Mouse (Mus musculus): Measurements from ENCODE around the gene 1700016K19Rik. TPM values are rescaled to one million over a fixed set of nuclear protein-coding genes. Genes with fewer than 3 reads are reported as not detected.

The 1700016K19Rik gene
- polyA plus RNA-seq (2015; fragmentation: Nextera tagmentation; extraction: Ambion mirVana), result 0.22 and 0.64 TPM in 2 replicates

DNA sequence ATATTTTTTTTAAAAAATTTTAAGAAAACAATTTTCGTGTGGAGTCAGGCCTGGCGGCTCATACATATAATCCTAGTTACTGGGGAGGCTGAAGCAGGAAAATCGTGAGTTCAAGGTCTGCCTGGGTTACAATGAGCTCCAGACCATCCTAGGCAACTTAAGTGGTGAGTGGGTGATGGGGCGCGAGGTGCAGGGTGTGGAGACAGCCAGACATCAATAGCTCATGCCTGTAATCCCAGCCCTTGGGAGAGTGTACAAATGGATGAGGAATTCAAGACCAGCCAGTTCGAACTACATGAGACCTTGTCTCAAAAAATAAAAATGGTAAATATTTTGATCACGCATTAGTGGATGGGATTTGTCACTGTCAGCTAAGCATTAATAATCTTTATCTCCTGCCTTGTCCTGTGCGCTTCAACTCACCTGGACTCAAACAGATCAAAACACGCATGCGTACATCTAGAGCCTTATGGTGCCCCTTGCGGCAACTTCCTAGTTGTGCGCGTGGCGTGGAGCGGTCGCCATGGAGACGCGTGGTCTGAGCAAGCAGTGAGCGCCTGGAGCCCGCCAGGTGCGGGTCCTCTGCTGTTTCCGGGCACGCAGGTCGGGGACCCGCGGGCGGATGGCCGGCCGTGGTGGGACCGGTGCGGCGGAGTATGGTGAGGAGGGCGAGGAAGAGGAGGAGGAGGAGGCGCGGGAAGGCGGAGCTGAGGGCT, at the start of gene 1700016K19Rik:
Gene 1700016K19Rik, plus strand, starts transcription at position 473 of the 716 bp plus-strand sequence.
- Histone ChIP-seq H3K36me3 (no peaks in the 10 kb centered on the region), H3K4me1 (peaks cover 7% of the 10 kb centered on the region; the same call in 1 of the 2 replicates), H3K4me3 (peak within 1 kb of the TSS; percentile 55), H3K9me3 (no peaks in the 10 kb centered on the region), H3K4me2 (replicated peaks) (peak within 1 kb of the TSS; percentile 79), H3K27me3 (peaks cover 21% of the 10 kb centered on the region), H3K27ac (no peak within 1 kb of the TSS), H3K9ac (peak within 1 kb of the TSS; percentile 48)
- peak; percentile 77; the same call in 1 of the 2 replicates for ATAC-seq (ENCODE audit: low FRiP score, low read depth)
- WGBS, result 12% methylated on average over 36 of the region's 36 CpGs

DNA sequence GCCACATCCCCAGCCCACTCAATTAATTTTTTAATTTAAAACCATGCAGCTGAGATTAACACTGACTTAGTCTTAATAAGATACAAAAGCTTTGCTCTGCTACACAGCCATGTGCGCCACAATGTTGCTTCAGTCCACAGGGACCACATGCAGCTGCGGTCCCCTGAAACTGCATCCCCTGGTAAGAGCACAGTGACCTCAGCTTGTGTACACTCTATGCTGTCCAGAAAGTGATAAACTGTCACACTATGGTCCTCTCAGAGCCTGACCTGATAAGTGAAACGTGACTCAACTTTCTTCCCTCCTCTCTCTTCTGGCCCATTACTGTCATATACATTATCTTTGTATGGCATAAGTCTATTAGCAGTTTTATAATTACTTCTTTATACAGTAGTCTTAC, 49.3 kb upstream of the 1700016K19Rik start:
- Histone ChIP-seq H3K27me3 (no peaks in the 10 kb centered on the region), H3K4me2 (replicated peaks) (no peak overlapping the region), H3K9me3 (no peaks in the 10 kb centered on the region), H3K4me3 (no peak overlapping the region), H3K27ac (no peak overlapping the region), H3K36me3 (no peaks in the 10 kb centered on the region), H3K4me1 (peaks cover 21% of the 10 kb centered on the region), H3K9ac (no peak overlapping the region)
- ATAC-seq (ENCODE audit: low FRiP score, low read depth), result no peak
- WGBS, result 80% methylated on average over 3 of the region's 3 CpGs

DNA sequence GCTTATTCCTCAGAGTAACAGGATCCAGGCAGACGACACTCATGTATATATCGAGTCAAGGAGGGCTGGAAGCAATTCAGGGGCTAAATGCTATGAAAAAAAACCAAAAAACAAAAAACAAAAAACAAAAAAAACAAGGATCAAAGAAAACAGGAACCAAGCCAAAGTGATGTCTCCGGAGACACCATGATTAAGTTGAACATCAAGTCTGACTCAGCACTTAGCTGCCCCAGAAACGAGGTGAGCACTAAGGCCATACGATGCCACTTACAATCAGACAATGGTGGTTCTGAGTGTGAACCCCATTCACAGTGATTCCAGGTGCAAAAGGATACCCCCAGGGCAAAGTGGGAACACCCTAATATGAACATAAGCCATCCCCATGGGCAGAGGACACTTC, 47.8 kb upstream of the 1700016K19Rik start:
- H3K9me3 ChIP-seq, result no peaks in the 10 kb centered on the region
- H3K27ac ChIP-seq, result no peak overlapping the region
- peaks cover 9% of the 10 kb centered on the region for H3K4me1 ChIP-seq
- no peak overlapping the region for H3K9ac ChIP-seq
- no peak overlapping the region for H3K4me2 ChIP-seq (replicated peaks)
- 66% methylated on average over 5 of the region's 5 CpGs for WGBS
- H3K36me3 ChIP-seq, result no peaks in the 10 kb centered on the region
- H3K27me3 ChIP-seq, result no peaks in the 10 kb centered on the region
- no peak overlapping the region for H3K4me3 ChIP-seq
- no peak for ATAC-seq (ENCODE audit: low FRiP score, low read depth)

DNA sequence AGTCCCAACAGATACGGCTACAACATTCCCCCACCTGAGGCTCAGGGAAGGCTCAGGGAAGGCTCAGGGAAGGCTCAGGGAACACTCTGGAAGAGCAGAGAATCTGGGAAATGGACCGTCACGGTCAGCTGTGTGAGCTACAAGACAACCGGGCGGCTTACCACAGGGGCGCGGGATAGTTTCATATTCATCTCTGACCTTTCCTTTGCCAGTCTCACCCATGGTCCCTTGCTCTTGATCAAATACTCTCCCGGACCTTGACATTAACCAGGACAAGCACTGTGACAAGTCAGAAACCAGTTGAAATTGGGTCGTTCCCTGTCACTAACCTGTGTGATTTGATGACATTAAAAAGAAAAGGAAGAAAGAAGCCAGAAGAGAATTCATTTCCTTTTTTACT, 44.8 kb upstream of the 1700016K19Rik start:
- no peak overlapping the region for H3K4me2 ChIP-seq (replicated peaks)
- no peaks in the 10 kb centered on the region for H3K27me3 ChIP-seq
- H3K4me3 ChIP-seq, result no peak overlapping the region
- ATAC-seq (ENCODE audit: low FRiP score, low read depth), result no peak
- H3K9ac ChIP-seq, result no peak overlapping the region
- no peak overlapping the region for H3K27ac ChIP-seq
- peaks cover 5% of the 10 kb centered on the region for H3K4me1 ChIP-seq
- H3K9me3 ChIP-seq, result no peaks in the 10 kb centered on the region
- 92% methylated on average over 9 of the region's 9 CpGs for WGBS
- no peaks in the 10 kb centered on the region for H3K36me3 ChIP-seq

DNA sequence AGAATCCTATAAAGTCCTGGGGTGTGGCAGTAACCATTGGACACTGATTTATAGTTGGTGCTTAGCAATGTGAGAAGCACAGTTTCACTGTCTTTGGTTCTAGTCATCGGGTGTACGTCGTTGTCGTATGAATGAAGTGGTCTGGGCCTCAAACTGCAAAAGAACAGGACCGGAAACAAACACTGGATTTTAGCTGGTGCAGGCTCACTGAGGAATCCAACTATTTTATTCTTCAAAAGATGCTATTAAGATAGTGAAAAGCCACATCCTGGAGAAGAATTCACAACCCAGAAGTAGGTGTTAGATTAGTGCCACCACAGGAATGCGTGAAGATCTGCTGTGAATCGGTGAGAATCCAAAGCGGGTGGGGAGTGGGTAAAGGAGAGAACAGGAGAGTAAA, 43.1 kb upstream of the 1700016K19Rik start:
- no peak for ATAC-seq (ENCODE audit: low FRiP score, low read depth)
- Histone ChIP-seq H3K27ac (no peak overlapping the region), H3K4me3 (no peak overlapping the region), H3K36me3 (no peaks in the 10 kb centered on the region), H3K4me2 (replicated peaks) (no peak overlapping the region), H3K27me3 (no peaks in the 10 kb centered on the region), H3K9me3 (no peaks in the 10 kb centered on the region), H3K9ac (no peak overlapping the region), H3K4me1 (peaks cover 5% of the 10 kb centered on the region)
- 55% methylated on average over 8 of the region's 8 CpGs for WGBS

DNA sequence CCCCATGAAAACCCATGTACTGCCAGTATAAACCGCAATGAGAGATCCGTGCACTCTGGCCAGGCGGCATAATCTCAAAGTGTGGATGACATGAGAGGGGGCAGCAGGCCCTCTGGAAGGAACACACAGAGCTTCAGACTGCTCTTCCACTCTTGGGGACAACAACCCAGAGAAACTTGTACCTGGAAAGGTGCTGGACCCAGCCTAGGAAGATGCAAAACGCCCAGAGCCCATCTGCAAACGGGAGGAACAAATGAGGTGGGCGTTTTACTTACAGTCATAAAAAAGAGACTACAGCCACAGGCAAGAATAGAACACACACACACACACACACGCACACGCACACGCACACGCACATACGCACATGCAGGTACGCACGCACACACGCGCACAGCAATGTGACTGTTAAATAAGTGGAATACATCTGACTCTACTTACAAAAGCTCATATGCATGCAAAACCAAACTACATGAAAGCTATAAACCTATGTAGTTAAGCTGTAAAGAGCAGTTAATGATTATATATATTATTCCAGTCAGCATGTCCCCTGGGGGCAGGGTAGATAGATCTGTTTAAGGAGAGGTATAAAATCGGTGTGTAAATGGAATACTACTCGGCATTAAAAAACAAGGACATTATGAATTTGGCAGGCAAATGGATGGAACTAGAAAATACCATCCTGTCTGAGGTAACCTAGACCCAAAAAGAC, 42.4 kb upstream of the 1700016K19Rik start:
- WGBS, result 64% methylated on average over 17 of the region's 17 CpGs
- Histone ChIP-seq H3K9me3 (no peaks in the 10 kb centered on the region), H3K4me2 (replicated peaks) (no peak overlapping the region), H3K4me3 (no peak overlapping the region), H3K9ac (no peak overlapping the region), H3K4me1 (peaks cover 5% of the 10 kb centered on the region), H3K27me3 (no peaks in the 10 kb centered on the region), H3K27ac (no peak overlapping the region), H3K36me3 (no peaks in the 10 kb centered on the region)
- ATAC-seq (ENCODE audit: low FRiP score, low read depth), result no peak

DNA sequence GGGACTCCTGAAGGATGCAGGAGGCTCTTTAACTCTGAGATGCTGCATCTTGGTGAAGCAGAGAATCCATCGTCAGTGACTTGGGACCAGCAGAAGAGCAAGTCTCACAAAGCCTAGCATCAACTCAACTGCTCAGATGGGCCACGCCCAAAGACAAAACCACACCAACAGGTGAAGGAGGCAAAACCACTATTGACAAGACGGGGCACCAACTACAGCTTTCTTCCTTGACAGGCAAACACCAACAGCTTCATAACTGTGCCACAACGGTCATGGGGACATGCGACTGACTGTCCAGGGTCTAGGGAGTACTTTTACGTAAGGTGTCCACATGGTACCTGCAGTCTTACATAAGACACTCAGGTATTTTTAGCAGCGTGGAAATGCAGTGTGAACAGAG, 37.9 kb upstream of the 1700016K19Rik start:
- no peaks in the 10 kb centered on the region for H3K36me3 ChIP-seq
- no peaks in the 10 kb centered on the region for H3K9me3 ChIP-seq
- no peak overlapping the region for H3K27ac ChIP-seq
- peaks cover 25% of the 10 kb centered on the region for H3K4me1 ChIP-seq
- no peak for ATAC-seq (ENCODE audit: low FRiP score, low read depth)
- H3K4me3 ChIP-seq, result no peak overlapping the region
- H3K27me3 ChIP-seq, result peaks cover 19% of the 10 kb centered on the region
- H3K9ac ChIP-seq, result no peak overlapping the region
- WGBS, result 90% methylated on average over 7 of the region's 7 CpGs
- H3K4me2 ChIP-seq (replicated peaks), result no peak overlapping the region

DNA sequence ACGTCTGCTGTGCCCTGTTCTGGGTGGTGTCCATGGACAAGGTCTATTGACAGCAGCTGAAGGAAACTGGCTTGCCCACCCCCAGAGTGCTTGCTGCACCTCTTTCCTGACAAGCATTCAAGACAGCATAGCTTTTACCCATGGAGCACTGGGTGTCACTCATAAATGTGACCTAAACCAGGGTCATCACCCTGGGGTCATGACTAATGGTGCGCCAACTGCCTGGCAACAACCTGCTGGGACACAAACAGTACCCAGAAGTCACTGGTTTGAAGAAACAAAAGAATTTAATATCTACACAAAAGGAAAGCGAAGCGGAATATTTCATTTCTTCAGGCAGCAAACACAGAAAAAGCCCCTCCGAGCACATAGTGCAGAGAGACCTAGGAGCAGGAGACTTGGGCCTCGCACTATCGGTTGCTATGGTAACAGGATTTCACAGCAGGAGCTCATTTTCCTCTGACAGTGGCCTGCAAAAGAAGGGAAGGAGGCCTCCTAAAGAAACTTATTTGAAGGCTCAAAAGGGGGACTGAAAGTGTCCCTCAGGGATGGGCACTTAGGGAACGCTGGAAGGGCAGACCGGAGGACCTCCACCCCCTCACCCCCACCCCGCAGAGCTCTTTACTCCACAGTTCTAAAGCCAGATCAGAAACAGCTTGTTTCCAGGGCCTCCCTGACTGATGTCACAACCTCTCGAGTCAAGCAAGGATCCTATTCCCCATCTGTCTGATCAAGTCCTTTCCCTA, 35.8 kb upstream of the 1700016K19Rik start:
- Histone ChIP-seq H3K9ac (no peak overlapping the region), H3K36me3 (no peaks in the 10 kb centered on the region), H3K27me3 (peaks cover 31% of the 10 kb centered on the region), H3K27ac (no peak overlapping the region), H3K4me2 (replicated peaks) (0 out of 2 replicates have a peak overlapping the region, but pooled peaks have one; percentile 11), H3K4me1 (peaks cover 25% of the 10 kb centered on the region), H3K9me3 (no peaks in the 10 kb centered on the region), H3K4me3 (no peak overlapping the region)
- WGBS, result 28% methylated on average over 11 of the region's 11 CpGs
- ATAC-seq (ENCODE audit: low FRiP score, low read depth), result no peak

DNA sequence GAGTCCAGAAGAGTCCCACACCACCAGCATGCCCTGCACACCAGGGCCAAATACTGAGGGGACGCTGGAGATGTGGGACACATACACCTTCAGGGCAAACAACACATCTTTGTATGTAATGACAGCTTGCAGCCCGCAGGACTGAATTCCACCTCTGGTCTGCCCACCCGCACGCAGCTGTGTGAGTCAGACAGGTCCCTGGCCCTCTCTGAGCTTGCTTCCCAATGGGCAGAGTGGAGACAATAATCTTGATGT, 35.3 kb upstream of the 1700016K19Rik start:
- no peak for ATAC-seq (ENCODE audit: low FRiP score, low read depth)
- Histone ChIP-seq H3K4me3 (no peak overlapping the region), H3K9me3 (no peaks in the 10 kb centered on the region), H3K36me3 (no peaks in the 10 kb centered on the region), H3K9ac (no peak overlapping the region), H3K27me3 (peaks cover 34% of the 10 kb centered on the region), H3K27ac (no peak overlapping the region), H3K4me1 (peaks cover 25% of the 10 kb centered on the region), H3K4me2 (replicated peaks) (0 out of 2 replicates have a peak overlapping the region, but pooled peaks have one; percentile 11)
- 54% methylated on average over 4 of the region's 4 CpGs for WGBS

DNA sequence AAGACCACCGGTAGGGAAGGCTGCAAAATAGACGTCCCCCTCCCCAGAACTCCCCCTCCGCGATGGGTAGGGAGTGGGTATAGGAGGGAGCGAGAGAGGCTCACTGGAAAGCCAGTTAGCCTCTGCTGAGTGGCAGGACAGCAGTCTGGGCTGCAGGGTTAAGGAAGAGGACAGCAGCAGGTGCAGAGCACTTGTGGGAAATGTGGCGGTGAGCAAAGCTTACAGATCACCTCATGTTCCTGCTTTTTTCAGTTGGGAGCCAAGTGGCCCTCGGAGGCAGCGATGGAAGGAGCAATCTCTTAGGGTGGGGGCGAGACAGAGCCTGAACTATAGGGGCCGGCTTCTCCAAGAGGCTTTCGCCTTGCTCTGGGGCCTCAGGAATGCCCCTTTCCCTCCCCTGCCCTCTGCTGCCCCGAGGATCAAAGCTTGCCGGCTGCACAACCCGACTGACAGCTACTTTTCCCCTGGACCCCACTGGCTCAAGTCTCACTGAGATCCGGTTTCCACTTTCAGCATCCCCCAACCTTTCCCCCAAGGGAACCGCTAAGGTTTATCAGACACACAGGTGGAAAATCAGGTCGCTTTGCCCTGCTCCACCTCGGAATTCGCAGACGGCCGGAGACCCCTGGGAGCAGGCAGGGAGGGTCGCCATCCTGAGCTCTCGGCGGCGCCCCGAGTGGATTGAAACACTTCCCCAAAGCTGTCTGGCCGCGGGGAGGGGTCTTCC, 33.9 kb upstream of the 1700016K19Rik start:
- Histone ChIP-seq H3K27ac (no peak overlapping the region), H3K4me3 (peak overlapping the region; percentile 71)
- no peak for ATAC-seq (ENCODE audit: low FRiP score, low read depth)

DNA sequence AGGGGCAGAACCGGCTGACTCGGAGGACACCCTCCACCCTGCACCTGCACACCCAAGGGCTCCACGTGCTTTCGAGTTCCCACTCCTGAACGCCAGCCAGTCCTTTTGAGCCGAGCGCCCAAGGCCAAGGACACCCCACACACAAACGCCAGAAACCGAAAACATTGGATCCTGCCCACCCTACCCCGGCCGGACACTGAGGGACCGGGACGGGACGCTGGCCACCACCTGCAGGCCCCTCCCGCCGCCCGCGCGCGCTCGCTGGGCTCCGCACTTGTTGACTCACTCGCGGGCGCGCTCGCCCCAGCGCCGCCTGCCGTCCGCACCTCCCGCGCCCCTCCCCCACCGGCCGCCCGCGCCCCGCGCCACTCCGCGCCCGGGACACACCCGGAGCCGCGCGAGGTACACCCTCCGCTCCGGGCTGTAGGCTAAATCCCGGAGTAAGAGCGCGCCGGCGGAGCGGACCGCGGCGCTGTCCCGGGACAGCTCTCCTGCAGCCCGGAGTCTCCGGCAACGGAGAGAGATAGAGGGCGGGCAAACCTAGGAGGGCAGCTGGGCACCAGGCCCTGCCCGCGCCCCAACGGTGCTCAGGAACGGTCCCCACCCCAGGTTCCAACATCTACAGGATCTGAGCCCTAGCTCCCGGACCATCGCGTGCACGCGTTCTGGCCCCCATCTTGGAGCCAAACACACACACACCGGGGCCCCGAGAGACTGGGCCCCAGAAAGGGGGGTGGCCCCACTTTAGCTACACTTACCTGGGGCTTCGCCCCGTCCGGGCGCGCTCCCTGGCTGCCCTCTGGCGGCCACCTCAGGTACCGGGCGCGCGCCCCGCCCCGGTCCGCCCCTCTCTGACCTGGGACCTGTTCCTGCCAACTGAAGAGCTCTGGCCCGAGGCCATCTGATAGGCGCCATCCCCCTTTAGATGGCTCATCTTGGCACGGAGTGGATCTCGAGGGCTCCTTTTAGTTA, 33.0 kb upstream of the 1700016K19Rik start:
- H3K9ac ChIP-seq, result peak overlapping the region; percentile 75
- peaks cover 25% of the 10 kb centered on the region for H3K4me1 ChIP-seq
- H3K4me3 ChIP-seq, result peak overlapping the region; percentile 71
- H3K9me3 ChIP-seq, result no peaks in the 10 kb centered on the region
- no peak overlapping the region for H3K27ac ChIP-seq
- peak overlapping the region; percentile 94 for H3K4me2 ChIP-seq (replicated peaks)
- no peaks in the 10 kb centered on the region for H3K36me3 ChIP-seq
- WGBS, result under 1% methylated on average over 89 of the region's 90 CpGs
- peak; percentile 72 for ATAC-seq (ENCODE audit: low FRiP score, low read depth)
- H3K27me3 ChIP-seq, result peaks cover 41% of the 10 kb centered on the region

More for the DNA sequence above, 33.9 kb upstream of the 1700016K19Rik start:
- Histone ChIP-seq H3K9me3 (no peaks in the 10 kb centered on the region), H3K4me2 (replicated peaks) (peak overlapping the region; percentile 94), H3K4me1 (peaks cover 25% of the 10 kb centered on the region), H3K36me3 (no peaks in the 10 kb centered on the region), H3K27me3 (peaks cover 41% of the 10 kb centered on the region), H3K9ac (peak overlapping the region; percentile 75)
- 6% methylated on average over 28 of the region's 28 CpGs for WGBS
